Mouse (Mus musculus) small intestine, adult 2 months (tissue): ENCODE data around the gene Cd164.

Experiments
- CTCF ChIP-seq: fragments of 200-500 bp; IDR thresholded peaks from 2 replicates; pipeline ENCODE4 v1.5.1; 2012; ENCODE audit warnings: low read depth, mild to moderate bottlenecking, control low read depth, inconsistent platforms, low read length, moderate library complexity, mixed read lengths; ENCODE audit not compliant: insufficient replicate concordance, insufficient read length; ENCODE audit errors: extremely low read depth
- POLR2A ChIP-seq: fragments of 200-500 bp; IDR thresholded peaks from 2 replicates; pipeline ENCODE4 v1.6.1; 2012; ENCODE audit warnings: low read depth, mild to moderate bottlenecking, control low read depth, inconsistent platforms, low read length, moderate library complexity

DNA sequence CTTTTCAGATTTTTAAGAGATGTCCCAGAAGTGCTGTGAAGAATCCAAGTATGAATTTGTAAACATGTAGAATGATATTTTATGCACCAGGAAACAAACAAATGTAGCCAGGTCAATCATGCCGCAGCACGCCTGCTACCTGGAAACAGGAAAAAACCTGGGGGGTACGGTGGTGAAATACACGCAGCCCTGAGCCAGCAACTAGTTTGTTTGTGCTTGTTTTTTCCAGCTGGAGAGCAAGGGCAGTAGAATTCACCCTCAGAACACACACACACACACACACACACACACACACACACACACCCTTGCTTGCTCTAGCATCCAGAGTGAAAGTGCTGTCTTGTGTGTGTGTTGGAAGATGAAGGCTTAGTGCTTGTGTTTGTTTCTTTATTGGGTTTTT, 28.1 kb upstream of the Cd164 start:
- TF ChIP-seq CTCF, result no peak
- TF ChIP-seq POLR2A, result no peak
